9 mouse cellular contexts compared by ENCODE assay signal in the genomic region with DNA sequence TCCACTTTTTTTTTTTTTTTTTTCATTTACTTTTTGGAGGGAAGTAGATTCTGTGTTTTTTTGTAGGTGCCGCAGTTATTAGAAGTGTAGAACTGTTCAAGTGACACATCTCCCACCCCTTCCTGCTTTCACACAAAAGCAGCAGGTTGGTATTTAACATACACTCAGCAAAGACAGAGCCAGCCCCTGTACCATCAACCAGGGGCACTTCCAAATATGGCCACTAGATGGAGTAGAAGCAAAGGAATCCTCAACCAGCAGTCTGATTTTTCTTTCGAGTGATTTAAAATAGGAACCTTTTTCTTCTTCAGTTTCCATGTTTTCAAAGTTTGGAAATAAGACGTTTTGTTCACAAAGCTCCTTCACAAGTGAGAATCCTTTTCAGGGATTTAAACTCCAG.
DNase-seq lines count a peak whose midpoint lies in the region; ATAC-seq and TF ChIP-seq lines count a peak whose summit lies in the region.
"Had no signal": no experiment of that assay in that cellular context is flagged by ENCODE, and none has a peak within 500 bp of the region (broad histone marks: within the 10 kb centered on the region; RNA-seq: fewer than 3 reads in every experiment).

No protein-coding gene starts in this region.

- H3K4me1 ChIP-seq in forebrain, embryonic 11.5 days (replicated peaks; ENCODE audit: control insufficient read depth, insufficient read depth, low read length): no peaks in the 10 kb centered on the region
- no peaks in the 10 kb centered on the region for H3K4me1 ChIP-seq in kidney, embryonic 15.5 days
- no peaks in the 10 kb centered on the region for H3K4me1 ChIP-seq in limb, embryonic 14.5 days (ENCODE audit: control insufficient read depth, insufficient read depth, low read length)
- no peaks in the 10 kb centered on the region for H3K4me1 ChIP-seq in neural tube, embryonic 13.5 days (replicated peaks)
- H3K4me1 ChIP-seq: limb, embryonic 12.5 days had no signal

- H3K9me3 ChIP-seq in forebrain, embryonic 11.5 days (ENCODE audit: control insufficient read depth, low read length): no peaks in the 10 kb centered on the region
- H3K9me3 ChIP-seq in kidney, embryonic 15.5 days (replicated peaks): no peaks in the 10 kb centered on the region
- no peaks in the 10 kb centered on the region for H3K9me3 ChIP-seq in limb, embryonic 14.5 days (ENCODE audit: control insufficient read depth, low read length)
- H3K9me3 ChIP-seq in neural tube, embryonic 13.5 days: no peaks in the 10 kb centered on the region
- H3K9me3 ChIP-seq: limb, embryonic 12.5 days had no signal

- no peak overlapping the region for H3K4me3 ChIP-seq in forebrain, embryonic 11.5 days (ENCODE audit: low read depth, low read length)
- H3K4me3 ChIP-seq in kidney, embryonic 15.5 days (replicated peaks): no peak overlapping the region
- no peak overlapping the region for H3K4me3 ChIP-seq in limb, embryonic 14.5 days (replicated peaks; ENCODE audit: low read length)
- H3K4me3 ChIP-seq in neural tube, embryonic 13.5 days: no peak overlapping the region
- H3K4me3 ChIP-seq: limb, embryonic 12.5 days had no signal

- ATAC-seq in forebrain, embryonic 11.5 days (replicated peaks; ENCODE audit: low FRiP score): 0 out of 2 replicates have a peak, but pooled peaks have one; percentile 70
- ATAC-seq in kidney, embryonic 15.5 days (replicated peaks; ENCODE audit: low FRiP score): 0 out of 2 replicates have a peak, but pooled peaks have one; percentile 33
- peak; percentile 71; the same call in 1 of the 2 replicates for ATAC-seq in limb, embryonic 14.5 days (ENCODE audit: low FRiP score, low read depth)
- peak; percentile 47; the same call in 1 of the 2 replicates for ATAC-seq in neural tube, embryonic 13.5 days (ENCODE audit: low read depth)

- TF ChIP-seq POLR2A in limb, embryonic 14.5 days (IDR thresholded peaks at IDR 0.05; ENCODE audit: borderline replicate concordance, extremely low read depth, insufficient read depth, insufficient read length): no peak

- 26% methylated on average over 3 of the region's 3 CpGs for WGBS in forebrain, embryonic 11.5 days
- WGBS in kidney, embryonic 15.5 days: 23% methylated on average over 3 of the region's 3 CpGs
- 23% methylated on average over 3 of the region's 3 CpGs for WGBS in limb, embryonic 14.5 days
- WGBS in neural tube, embryonic 13.5 days: 24% methylated on average over 3 of the region's 3 CpGs

- H3K9ac ChIP-seq in forebrain, embryonic 11.5 days (ENCODE audit: low read length): no peak overlapping the region
- H3K9ac ChIP-seq in kidney, embryonic 15.5 days: no peak overlapping the region
- no peak overlapping the region for H3K9ac ChIP-seq in limb, embryonic 14.5 days (ENCODE audit: low read depth, low read length, severe bottlenecking)
- H3K9ac ChIP-seq in neural tube, embryonic 13.5 days: no peak overlapping the region
- H3K9ac ChIP-seq: limb, embryonic 12.5 days had no signal

- H3K4me2 ChIP-seq in forebrain, embryonic 11.5 days (ENCODE audit: low read depth, low read length, severe bottlenecking): no peak overlapping the region
- no peak overlapping the region for H3K4me2 ChIP-seq in kidney, embryonic 15.5 days
- no peak overlapping the region for H3K4me2 ChIP-seq in limb, embryonic 14.5 days (replicated peaks; ENCODE audit: low read depth, low read length, severe bottlenecking)
- no peak overlapping the region for H3K4me2 ChIP-seq in neural tube, embryonic 13.5 days
- H3K4me2 ChIP-seq: limb, embryonic 12.5 days had no signal

- H3K36me3 ChIP-seq in forebrain, embryonic 11.5 days (ENCODE audit: control insufficient read depth, insufficient read depth, low read length): no peaks in the 10 kb centered on the region
- H3K36me3 ChIP-seq in kidney, embryonic 15.5 days: peaks cover 8% of the 10 kb centered on the region; the same call in 1 of the 2 replicates
- 0 out of 2 replicates have a peak, but pooled peaks cover 3% of the 10 kb centered on the region for H3K36me3 ChIP-seq in limb, embryonic 14.5 days (ENCODE audit: control insufficient read depth, insufficient read depth, low read length)
- no peaks in the 10 kb centered on the region for H3K36me3 ChIP-seq in neural tube, embryonic 13.5 days
- H3K36me3 ChIP-seq: limb, embryonic 12.5 days had no signal

- H3K27me3 ChIP-seq in forebrain, embryonic 11.5 days (ENCODE audit: control insufficient read depth, insufficient read depth, low read length): no peaks in the 10 kb centered on the region
- no peaks in the 10 kb centered on the region for H3K27me3 ChIP-seq in kidney, embryonic 15.5 days
- H3K27me3 ChIP-seq in limb, embryonic 14.5 days (ENCODE audit: control insufficient read depth, insufficient read depth, low read length): no peaks in the 10 kb centered on the region
- no peaks in the 10 kb centered on the region for H3K27me3 ChIP-seq in neural tube, embryonic 13.5 days
- H3K27me3 ChIP-seq: limb, embryonic 12.5 days had no signal

- H3K27ac ChIP-seq in forebrain, embryonic 11.5 days (ENCODE audit: low read depth, low read length): no peak overlapping the region
- no peak overlapping the region for H3K27ac ChIP-seq in kidney, embryonic 15.5 days
- no peak overlapping the region for H3K27ac ChIP-seq in limb, embryonic 14.5 days (replicated peaks; ENCODE audit: low read depth, low read length)
- H3K27ac ChIP-seq in neural tube, embryonic 13.5 days (replicated peaks): no peak overlapping the region
- H3K27ac ChIP-seq: limb, embryonic 12.5 days had no signal

- DNase-seq in urinary bladder, postnatal 25 days (ENCODE audit: low spot score): peak; percentile 66
- DNase-seq in urinary bladder, postnatal 4 days (ENCODE audit: low spot score in 2 of 2): no peak
- DNase-seq in brain, embryonic 18.5 days (ENCODE audit: low read depth, low spot score): peak; percentile 51
- DNase-seq in forebrain, embryonic 11.5 days (ENCODE audit: low spot score): peak; percentile 72
- DNase-seq in limb, embryonic 14.5 days (ENCODE audit: low spot score): peak; percentile 86
- peak; percentile 55 for DNase-seq in yolk sac, embryonic 10.5 days (ENCODE audit: low spot score)

Comparison
In these comparisons a context has a peak if more than half of its experiments do, and no peak if none do; other contexts are left out.
1. DNase-seq: peak in urinary bladder, postnatal 25 days (single experiment), brain, embryonic 18.5 days (single experiment), forebrain, embryonic 11.5 days (single experiment), limb, embryonic 14.5 days (single experiment) and yolk sac, embryonic 10.5 days (single experiment); none in urinary bladder, postnatal 4 days (0 of 2).
2. Peak in every context shown above with its lines, with median percentiles within 50 percentile points of each other: ATAC-seq.